Mouse (Mus musculus): ENCODE measurements at regions not wholly inside any gene's neighbourhood (a gene's known extent, or its start where the extent isn't known, plus 50 kb on each side); places are given as distances from the start of the nearest gene placed in this dataset.

DNA sequence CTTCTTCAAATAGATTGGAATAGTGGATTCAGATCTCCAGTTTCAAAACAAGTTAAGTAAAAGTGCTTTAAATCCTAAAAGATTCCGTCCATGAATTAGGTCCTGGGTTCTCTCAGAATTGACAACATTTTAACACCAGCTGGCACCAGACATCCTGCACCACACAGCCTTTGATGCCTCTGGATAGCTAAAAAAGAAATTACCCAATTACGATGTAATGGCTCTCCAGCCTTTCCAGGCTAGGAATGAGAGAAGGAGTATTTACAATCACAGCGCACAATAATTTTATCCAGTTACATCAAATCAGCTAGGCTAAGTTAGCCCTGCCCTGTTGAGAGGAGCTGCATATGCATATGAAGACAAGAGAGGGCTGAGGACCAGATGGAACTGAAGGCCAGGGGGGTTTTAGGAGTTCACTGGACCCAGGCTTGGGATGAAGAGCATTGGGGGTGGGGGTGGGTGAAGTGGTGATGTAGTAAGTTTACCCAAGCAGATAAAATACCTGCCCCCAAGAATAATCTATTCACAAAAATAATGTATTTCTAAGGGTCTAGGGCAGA, 455.8 kb upstream of the Tle4 start:
- no peak for DNase-seq (ENCODE audit: inconsistent ontology term)

DNA sequence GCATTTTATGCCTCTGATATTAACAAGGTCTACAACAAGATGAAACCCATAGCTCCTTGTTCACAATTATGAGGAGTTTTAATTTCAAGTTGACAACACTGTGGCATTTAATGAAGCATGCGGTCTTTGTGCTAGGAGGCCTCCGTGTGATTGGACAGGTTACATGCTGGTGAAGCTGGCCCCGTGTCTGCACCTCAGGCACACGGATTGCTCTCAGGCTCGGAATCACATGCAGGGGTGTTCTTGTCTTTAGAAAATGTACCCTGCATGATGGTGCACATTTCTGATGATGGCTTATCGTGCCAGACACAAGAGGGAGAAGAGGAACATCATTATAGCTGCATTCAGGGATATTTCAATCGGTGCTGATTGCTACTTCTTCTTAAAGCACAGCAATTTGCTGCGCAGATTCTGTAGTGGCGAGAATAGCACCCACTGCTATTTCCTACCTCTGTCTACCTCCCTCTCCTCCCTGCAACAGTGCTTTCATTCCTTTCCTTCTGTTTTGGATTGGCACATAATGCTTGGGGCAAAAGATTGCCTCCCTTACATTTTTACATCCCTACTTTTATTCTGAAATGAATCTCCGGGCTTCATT, 454.9 kb upstream of the Tle4 start:
- DNase-seq (ENCODE audit: inconsistent ontology term), result no peak

DNA sequence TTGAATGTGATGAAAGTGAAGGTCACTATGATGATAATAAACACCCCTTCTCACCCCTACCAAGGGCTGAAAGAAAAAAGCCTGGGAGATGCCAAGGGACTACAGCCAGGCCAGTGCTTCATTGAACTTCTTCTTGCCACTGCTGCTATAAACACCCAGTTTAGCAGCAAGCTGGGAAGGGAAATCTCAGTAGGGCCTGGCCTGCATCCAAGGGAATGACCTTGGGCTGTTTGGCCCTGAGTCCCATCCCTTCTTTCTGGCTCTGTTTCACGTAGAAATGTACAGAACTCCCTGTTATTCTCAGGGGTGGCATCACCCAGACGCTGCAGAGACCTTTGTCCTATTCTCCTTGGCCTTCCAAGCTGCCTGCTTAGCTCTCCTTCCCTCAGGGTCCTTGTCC, 450.0 kb upstream of the Tle4 start:
- no peak for DNase-seq (ENCODE audit: inconsistent ontology term)

DNA sequence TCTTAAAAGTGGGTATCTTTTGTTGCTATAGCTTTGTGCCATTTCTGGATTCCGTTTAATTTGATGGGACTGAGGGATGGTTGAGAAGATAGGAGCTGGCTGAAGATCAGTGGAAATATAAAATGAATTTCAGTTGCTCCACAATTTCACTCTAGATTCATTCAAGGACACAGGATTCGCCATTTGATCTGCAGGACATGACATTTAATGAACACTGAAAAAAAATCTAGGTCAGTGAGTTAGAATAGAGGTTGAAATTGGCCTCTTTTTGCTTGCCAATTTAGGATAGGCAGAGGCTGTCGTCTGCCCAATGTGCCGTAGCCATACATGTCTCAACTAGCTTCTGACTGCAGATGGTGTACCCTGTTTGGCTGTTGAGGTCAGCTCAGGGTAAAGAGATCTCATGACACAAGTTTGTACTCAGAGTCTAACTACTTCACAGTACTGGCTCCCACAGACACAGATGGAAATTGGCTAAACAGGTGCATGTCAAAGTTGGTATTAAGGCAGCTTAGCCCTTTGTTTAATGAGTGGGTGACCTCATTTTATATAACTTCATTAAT, 449.5 kb upstream of the Tle4 start:
- peak; percentile 84 for DNase-seq (ENCODE audit: inconsistent ontology term)

DNA sequence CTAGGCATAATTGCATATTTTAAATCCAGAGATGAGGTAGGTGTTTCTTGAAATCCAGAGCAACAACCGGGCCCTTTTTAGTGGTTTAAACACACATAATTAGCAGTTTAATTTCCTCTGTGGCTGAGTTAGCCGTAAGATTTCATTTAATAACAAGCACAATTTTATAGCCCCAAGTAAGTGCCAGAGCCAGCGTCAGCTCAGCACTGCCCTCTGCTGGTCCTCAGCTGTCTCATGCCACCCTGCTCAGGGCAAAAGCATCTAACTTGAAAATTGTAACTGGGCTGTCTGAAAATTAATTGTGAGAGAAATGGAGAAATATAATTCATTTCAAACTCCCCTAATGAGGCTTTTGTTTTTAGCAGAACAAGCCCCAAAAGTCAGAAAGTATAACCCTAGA, 437.7 kb upstream of the Tle4 start:
- DNase-seq (ENCODE audit: inconsistent ontology term), result peak; percentile 60

DNA sequence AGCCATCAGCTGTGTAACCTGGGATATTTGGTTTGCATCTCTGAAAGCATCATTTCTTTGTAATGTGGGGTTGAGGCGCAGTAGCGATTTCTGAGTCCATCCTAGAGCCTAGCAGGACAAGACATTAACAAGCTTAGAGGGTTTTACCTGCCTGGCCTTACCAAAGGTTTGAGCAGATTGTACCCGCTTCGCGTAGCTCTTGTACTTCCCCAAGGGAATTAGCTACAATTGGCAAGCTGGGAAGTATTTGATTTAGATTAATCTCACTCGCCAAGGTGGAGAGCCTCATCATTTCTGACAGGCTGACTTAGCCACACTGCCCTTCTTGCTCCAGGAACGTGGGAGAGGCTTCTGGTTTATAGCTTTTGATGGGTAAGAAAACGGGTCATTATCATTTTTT, 436.1 kb upstream of the Tle4 start:
- peak; percentile 83 for DNase-seq (ENCODE audit: inconsistent ontology term)

DNA sequence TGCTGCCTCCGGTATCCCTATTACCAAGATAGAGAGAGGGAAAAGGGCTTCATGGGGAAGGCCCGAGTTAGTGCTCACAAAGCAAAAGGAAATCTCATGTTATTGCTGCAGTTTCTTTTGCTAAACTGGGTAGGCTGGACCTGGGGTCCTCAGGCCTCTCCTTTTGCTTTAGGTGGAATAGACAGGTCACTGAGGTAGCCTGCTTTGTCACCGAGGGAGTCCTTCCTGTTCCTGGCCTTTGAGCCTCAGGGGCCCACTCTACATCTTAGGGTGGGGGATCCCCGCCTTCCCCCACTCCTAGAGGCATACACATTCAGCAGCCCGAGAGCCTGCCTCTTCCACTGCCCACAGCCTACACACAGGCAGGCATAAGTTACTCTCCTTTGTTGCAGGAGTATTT, 435.5 kb upstream of the Tle4 start:
- no peak for DNase-seq (ENCODE audit: inconsistent ontology term)

DNA sequence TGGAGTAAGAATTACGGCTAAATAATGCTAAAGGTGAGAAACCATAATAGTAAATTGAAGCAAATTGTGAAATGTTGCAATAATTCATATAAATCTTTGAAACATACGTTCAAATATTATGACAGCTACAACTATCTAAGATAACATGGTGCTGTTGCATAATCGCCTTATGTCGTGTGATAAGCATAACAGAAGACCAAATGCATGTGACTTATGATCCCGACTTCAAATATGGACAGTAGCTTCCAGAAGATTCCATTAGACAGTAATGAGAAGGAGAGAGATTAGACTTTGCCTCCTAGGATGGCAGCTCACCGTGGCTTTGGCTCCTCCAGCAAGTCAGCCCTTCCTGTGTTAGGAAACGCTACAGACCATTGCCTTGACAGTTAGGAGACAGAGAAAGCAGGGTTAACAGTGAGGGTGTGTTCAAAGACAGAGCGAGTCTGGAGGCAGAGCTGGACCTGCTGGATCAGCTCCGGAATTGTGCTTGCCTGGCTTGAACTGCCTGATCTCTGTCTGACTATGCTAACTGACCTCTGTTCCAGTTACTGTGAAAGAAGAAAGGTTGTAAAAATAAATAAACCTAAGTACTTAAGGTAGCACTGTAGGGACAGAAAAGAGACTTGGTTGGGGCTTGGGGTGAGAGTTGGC, 434.6 kb upstream of the Tle4 start:
- DNase-seq (ENCODE audit: inconsistent ontology term), result no peak

DNA sequence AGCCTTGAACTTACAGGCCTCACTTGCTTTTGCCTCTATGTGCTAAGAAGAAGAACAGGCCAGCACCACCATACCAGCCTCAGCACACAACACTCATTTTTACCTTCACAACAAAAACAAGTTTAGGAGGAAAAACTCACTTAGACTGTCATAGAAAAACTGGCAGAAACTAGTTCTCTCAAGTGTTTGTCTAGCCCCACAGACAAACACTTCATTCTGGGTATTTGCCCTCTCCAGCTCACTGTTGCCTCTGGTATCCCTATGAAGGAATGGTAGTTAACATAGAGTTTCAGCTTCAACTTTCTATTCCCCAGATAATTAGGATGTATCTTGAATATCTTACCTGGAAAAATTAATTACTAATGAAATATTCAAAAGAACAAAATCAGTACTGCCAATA, 433.6 kb upstream of the Tle4 start:
- DNase-seq (ENCODE audit: inconsistent ontology term), result no peak

DNA sequence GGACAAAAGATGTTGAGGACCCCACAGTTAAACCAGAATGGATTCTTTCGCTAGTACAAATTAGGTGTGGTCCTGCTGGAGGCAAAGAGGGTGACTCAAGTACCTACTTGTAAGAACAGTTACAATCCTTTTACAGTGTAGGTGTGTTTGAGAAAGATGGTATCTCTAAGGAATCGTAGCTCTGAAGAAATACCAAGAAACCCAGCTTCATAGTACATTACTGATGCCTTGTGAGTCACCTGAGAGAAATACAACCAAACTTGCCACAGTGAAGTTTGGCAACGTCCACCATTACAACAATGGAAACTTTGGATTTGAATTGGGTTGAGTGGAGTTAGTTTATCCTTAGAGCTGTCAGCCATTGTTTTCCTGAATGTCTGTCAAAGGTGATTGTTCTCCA, 405.7 kb upstream of the Tle4 start:
- DNase-seq (ENCODE audit: inconsistent ontology term), result no peak

DNA sequence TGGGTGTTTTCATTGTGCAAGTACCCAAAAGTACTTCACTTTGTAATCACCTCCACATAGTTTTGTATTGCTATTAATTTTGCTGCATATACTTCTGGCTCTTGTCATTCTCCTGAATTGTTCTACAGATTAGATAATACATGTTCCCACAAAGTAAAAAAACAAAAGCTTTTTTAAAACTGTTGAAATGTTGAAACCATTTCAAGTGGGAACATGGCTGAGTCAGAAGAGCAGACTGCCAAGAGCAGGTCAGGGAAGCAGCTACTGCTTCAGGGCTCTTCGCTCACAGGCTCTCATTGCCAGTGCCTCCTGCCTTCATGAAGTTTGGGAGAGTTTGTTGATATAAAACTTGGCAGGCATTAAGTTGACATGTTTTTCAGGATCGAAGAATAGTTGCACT, 395.5 kb upstream of the Tle4 start:
- DNase-seq (ENCODE audit: inconsistent ontology term), result peak; percentile 17

DNA sequence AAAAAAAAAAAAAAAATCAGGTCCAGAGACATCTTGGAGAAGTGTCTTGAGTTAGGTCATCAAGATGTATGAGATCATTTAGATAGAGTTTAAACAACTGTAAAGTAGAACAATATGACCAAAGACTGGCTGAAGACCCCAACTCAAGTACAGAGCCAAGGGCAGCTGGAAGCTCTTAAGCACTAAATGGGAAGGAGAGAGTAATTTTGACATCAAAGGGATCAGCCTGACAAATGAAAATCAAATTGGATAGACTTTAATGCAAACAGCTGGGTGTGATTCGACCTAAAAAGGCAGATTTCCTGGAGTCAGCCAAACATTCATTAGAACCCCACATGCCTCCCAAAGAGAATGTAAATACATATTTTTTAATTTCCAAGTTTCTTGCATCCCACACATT, 372.3 kb upstream of the Tle4 start:
- peak; percentile 9 for DNase-seq (ENCODE audit: inconsistent ontology term)

DNA sequence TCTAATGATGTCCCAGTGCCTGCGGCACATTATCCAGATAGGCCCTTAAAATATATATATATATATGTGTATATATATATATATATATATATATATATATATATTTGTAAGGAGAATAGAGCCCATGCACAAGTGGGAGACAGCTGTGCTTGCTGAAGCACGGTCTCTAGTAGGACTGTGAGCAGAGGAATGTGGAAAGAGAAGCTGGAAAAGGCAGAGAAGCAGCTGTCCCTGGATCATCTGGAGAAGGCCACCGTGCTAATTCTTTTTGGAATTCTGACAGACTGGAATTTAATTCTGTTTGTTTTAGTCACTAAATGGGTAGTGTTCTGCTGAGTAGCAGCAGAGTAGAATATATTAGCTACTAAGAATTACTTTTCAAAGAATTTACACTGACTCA, 370.4 kb upstream of the Tle4 start:
- no peak for DNase-seq (ENCODE audit: inconsistent ontology term)

DNA sequence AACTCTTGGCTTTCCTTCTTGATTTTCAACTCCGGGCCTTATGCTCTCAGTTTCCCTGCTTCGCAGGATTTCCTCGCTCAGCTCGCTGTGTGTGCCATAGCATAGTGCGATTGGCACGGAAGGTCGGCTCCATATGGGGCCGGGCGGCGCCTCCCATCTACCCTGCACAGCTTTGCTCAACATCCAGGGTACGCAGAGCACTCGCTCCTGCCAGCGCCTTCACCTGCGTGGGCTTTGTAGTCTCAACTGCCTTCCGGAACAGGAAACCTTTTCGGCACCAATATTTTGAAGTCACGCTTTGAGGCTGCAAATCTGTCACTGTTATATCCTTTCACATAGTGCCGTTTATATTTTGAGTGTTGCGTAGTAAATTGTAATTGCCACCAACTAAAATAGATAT, 359.9 kb upstream of the Tle4 start:
- DNase-seq (ENCODE audit: inconsistent ontology term), result no peak

DNA sequence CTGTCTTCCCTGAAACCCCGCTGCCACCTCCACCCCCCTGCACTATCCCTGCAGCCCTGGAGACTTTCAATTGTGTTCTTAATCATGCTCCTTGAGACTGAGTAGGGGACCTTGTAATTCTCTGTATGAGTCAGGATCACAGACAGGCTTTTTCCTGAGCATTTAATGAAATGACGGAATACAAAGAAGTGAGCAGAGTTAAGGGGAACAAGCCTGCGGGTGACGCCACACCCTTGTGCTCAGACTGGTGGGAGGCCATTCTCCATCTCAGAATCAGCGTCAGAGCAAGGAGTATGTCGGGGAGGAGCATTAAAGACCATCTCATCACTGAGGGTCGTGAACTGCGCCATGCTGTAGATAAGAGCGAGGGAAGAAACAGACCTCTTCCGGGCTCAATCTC, 359.3 kb upstream of the Tle4 start:
- DNase-seq (ENCODE audit: inconsistent ontology term), result no peak

DNA sequence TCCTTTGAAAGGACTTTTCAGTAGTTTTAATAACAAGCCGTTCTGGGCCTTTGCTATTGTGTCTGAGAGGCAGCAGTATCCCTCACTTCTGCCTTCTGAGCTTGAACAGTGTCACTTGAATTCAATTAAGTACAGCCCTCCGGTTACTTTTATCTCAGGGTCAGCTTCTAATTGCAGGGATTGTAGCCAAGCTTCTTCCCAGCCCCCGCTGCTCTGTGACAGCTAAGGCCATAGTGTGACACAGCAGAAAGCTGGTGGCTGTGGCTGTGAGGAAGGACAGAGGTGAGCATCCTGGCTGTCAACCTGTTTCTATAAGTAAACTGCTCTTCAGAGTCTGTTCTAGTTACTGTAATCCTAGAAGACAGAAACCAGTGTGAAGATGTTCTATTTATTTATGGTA, 358.5 kb upstream of the Tle4 start:
- DNase-seq (ENCODE audit: inconsistent ontology term), result peak; percentile 14

DNA sequence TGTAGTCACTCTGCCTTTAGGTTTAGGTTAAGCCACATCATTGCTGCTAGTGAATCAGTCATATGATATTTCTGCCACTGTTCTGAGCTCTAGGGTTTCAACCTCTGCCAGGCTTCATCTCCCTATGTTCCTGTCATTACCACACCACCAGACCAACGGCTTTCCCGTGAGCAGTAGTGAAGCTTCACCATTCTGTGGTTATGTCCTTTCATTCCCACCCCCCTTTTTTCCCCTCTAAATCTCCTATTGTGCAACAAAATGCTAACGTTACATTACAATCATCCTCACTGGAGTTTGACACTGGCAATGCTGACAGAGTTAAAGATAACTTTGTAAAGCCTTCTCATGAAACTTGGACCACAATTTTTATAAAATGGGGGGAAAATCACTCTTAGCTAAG, 358.1 kb upstream of the Tle4 start:
- no peak for DNase-seq (ENCODE audit: inconsistent ontology term)

DNA sequence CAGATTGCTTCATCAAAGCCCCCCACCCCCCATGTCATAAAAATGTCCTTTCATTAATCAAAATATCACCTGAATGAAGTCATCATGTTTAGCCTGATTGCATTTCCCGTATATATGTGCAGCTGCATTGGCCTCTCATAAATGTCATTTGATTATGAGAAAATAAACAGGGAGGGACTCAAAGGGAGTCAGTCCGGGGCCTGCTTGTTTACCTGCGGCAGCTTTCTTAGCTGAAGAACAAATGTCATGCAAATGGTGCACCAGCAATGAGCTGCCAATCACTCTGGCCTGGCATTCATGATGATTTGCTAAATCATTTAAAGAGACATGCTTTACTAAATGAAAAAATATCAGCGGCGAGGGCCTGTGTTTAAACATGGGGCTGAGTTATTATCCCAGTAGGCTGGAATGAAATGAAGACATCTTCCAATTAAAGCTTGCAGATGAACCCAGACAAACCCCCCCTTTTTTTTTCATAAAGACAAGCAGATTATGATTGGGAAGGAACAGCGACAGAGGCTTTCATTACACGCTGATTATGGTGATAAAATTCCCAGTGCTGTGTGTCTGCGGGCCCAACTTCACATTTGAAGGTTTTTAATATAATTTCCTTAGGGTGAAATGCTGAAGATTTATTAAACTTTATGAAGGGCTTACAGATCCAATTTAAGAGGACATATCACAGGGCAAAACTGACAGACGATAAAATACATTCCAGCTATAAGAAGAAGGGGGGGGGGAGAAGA, 342.5 kb upstream of the Tle4 start:
- no peak for DNase-seq (ENCODE audit: inconsistent ontology term)

DNA sequence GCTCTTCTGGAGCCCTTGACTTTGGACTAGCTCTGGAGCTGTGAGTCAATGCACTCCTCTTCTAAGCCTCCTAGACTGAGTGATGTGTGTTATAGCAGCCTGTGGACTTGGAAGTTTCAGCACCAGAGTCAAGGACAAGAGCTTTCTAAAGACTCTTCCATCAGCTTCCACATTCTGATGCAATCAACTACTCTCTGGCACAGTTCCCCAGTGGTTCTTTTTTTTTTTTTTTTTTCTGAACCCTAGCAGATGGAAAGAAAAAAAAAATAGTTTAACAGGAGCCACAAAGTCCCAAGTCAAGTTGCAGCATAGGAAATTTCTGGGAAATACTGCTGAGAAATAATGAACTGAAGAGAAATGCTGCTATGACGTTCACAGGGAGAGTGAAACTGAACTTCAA, 324.4 kb upstream of the Tle4 start:
- peak; percentile 1 for DNase-seq (ENCODE audit: inconsistent ontology term)

DNA sequence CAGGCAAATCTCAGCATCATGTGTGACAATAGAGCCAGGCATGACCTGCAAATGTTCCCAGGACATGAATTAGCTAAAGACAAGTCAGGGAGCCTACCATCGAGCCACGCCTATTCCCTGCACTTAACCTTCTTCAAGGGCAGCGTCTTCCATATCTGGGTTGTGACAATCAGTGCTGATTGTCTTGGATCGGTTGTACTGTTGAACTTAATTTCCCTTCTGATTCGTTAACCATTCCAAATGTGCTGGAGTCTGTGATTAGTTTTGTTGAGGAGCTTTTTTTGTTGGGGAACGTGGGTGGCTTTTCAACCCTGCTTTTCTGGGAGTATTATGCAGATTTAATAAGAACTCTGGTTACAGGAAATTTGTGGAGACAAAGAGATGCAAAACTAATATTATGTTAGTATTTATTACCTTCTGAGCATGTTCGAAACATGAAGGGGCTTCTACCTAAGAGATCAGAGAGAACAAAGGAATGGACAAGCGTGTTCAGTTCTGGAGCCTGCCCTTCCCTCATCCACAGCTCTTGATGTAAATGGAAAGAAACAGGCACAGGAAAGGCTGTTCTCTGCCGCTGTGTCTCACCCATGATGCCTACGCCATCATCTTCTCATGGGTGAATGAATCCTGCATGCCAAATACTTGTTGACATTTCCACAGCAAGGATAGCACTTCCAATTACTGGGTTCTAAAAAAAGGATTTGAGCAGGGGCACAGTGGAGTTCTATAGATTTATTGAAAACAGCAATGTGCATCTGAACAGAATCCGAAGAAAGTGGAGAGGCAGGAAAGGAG, 313.4 kb upstream of the Tle4 start:
- DNase-seq (ENCODE audit: inconsistent ontology term), result peak; percentile 15

DNA sequence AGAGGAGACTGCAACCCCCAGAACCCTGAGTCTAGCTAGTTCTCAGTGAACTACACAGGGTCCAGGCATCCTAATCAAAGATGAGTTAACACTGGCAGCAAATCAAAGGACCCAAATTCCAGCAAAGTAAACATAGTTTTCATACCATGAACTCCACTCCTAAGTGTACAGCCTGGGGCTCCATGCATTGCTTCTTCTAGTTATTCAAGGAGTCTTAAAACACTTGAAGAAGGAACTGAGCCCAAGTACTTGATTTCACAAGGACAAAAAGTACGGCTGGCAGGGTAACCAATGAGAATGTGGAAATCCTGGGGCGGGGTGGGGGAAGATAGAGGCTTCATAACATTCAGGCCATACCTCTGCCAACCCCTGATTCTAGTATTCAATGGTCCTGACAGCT, 297.0 kb upstream of the Tle4 start:
- DNase-seq (ENCODE audit: inconsistent ontology term), result no peak

DNA sequence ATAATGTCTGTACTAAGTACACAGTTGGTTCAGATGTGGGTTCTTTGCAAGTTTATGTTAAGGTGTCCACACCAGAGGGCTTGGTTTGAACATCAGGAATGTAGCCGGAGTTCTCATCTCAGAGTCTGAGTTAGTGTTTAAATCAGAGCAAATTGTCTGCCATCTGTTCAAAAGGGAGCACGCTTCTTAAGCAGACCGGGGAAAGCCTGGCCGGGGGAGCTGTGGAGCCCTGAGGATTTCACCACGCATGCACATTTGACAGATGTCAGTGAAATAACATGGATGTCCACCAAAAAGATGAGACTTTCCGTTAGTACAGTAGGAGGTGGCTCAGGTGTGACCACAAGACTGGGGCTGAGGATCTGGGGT, 294.5 kb upstream of the Tle4 start:
- DNase-seq (ENCODE audit: inconsistent ontology term), result no peak

Data from Muller cell, postnatal 12 days (primary cell).